In genomic region chr10:9872143-9872542, GRCm38 (mm10) we compare ENCODE assay signal across 10 mouse cellular contexts. TPM values are rescaled to one million over a fixed set of nuclear protein-coding genes. Genes with fewer than 3 reads are reported as not detected.
DNase-seq lines count a peak whose midpoint lies in the region; ATAC-seq and TF ChIP-seq lines count a peak whose summit lies in the region.
"Had no signal": no experiment of that assay in that cellular context is flagged by ENCODE, and none has a peak within 500 bp of the region (broad histone marks: within the 10 kb centered on the region; RNA-seq: fewer than 3 reads in every experiment).

No protein-coding gene starts in this region.

- TF ChIP-seq POLR2A in lung, adult 2 months (IDR thresholded peaks at IDR 0.05; ENCODE audit: borderline replicate concordance, extremely low read depth, low read depth, low read length), result no peak
- no peak for TF ChIP-seq POLR2A in small intestine, adult 2 months (IDR thresholded peaks at IDR 0.05; ENCODE audit: low read depth, low read length)

- ATAC-seq in frontal cortex, adult (ENCODE audit: low TSS enrichment), result peak; percentile 58

- H3K4me3 ChIP-seq in lung, adult 2 months (replicated peaks; ENCODE audit: extremely low read depth, low read depth, low read length), result no peak overlapping the region
- H3K4me3 ChIP-seq in small intestine, adult 2 months (ENCODE audit: low read depth, low read length), result no peak overlapping the region
- H3K4me3 ChIP-seq: heart, embryonic 12.5 days had no signal

- H3K27me3 ChIP-seq in small intestine, adult 2 months (ENCODE audit: control insufficient read depth, insufficient read depth, low read length), result no peaks in the 10 kb centered on the region
- H3K27me3 ChIP-seq: heart, embryonic 12.5 days had no signal

- peaks cover 4% of the 10 kb centered on the region; the same call in 1 of the 2 replicates for H3K36me3 ChIP-seq in small intestine, adult 2 months (ENCODE audit: control insufficient read depth, insufficient read depth, low read length)
- H3K36me3 ChIP-seq: heart, embryonic 12.5 days had no signal

- TF ChIP-seq CTCF in lung, adult 2 months (IDR thresholded peaks at IDR 0.05; ENCODE audit: insufficient read depth, low read length), result 0 out of 2 replicates have a peak, but pooled peaks have one; percentile 20
- TF ChIP-seq CTCF in small intestine, adult 2 months (IDR thresholded peaks at IDR 0.05; ENCODE audit: extremely low read depth, insufficient read length, insufficient replicate concordance, low read depth, low read length), result peak; percentile 9; the same call in 1 of the 2 replicates

- H3K27ac ChIP-seq in small intestine, adult 2 months (ENCODE audit: insufficient read depth, low read depth, low read length), result no peak overlapping the region

- no peak for DNase-seq in frontal cortex, postnatal 36 days (ENCODE audit: low spot score in 2 of 2)
- no peak for DNase-seq in lung, adult 2 months
- no peak for DNase-seq in lung, postnatal 14 days
- DNase-seq in cerebellum, adult 9-10 months, result peak; percentile 56
- DNase-seq in right cerebral cortex, postnatal 4 days, result no peak
- DNase-seq in left cerebral cortex, postnatal 14 days (ENCODE audit: low spot score in 2 of 2), result no peak
- DNase-seq: thymus, adult 2 months had no signal

- 58% methylated on average over 2 of the region's 2 CpGs for WGBS in lung, adult 2 months
- 57% methylated on average over 2 of the region's 2 CpGs for whole genome bisulfite sequencing in small intestine, adult 2 months

- peaks cover 1% of the 10 kb centered on the region for H3K4me1 ChIP-seq in lung, adult 2 months (ENCODE audit: control insufficient read depth, insufficient read depth, low read length)
- H3K4me1 ChIP-seq in small intestine, adult 2 months (ENCODE audit: control insufficient read depth, insufficient read depth, insufficient read length, low read length), result peaks cover 9% of the 10 kb centered on the region
- H3K4me1 ChIP-seq: heart, embryonic 12.5 days had no signal

- intact Hi-C loops in left cerebral cortex, postnatal 14 days (cut with DNase I), result no loop called here

RNA-seq across cellular contexts. Expression of gene Stxbp5, which starts 28.7 kb away (rescaled TPM):
- 10.1 and 14.7 TPM in 2 replicates for polyA plus RNA-seq in lung, adult 2 months (2012; rRNA removed)
- polyA plus RNA-seq in small intestine, adult 2 months (2012; rRNA removed), result 7.4 and 21.3 TPM in 2 replicates
- 100 to 1,000 TPM in 1 of 2 experiments, 10 to 100 TPM in 1; 97.2 to 101 TPM for total RNA-seq in left cerebral cortex, postnatal 14 days (2021)
